Mouse (Mus musculus): ENCODE data around the gene Acvr1.

Acvr1 gene

DNA sequence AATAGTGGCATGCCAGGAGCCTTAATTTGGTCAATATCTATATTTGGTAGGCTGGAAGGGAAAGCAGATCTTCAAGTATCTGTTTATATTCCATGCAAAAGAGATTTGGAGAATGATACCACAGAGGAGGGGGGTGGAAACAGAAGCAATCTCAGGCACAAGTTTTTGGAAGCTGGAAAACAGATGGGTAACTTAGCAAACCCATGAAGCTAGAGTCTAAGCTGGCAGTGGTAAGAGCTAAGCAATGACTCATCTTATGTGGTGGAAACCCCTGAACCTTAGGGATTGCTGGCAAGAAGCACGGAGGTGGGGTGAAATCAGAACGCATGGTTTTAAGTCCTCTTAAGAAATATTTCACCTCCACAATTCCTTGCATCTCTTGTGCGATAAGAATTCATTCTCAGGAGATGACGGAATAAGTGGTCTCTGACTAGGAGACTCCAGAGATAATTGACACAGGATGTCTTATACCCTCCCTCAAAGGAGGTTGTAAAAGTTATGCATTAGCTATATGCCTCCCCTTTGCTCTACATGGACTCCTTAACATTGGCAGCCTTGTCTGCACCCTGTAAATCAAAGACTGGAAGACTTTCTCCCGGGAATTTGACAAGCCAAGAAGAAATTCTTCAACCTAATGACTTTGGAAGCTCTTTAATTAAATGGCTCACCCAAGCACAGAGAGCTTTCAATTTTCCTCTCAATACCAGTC is 157.9 kb downstream of the Acvr1 start:
- 57% methylated on average over 5 of the region's 5 CpGs for WGBS

DNA sequence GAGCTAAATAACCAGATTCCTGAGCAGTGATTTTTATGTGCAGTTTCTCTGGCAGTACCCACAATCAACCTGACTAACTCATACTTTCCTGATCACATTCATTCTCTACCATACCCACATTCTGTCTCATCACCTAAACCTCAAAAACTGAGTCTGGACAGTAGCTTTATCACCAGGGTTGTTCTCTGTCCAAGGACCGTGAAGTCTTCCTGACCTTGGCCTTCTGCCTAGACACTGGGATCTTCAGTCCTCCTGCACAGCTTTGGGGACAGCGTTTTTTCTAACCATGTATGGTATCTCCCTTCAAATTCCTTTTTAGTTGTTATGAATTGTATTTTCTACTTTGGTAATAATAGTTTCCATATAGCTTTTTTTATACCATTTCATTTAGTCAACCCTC is 163.5 kb downstream of the Acvr1 start:
- 89% methylated on average over 2 of the region's 2 CpGs for WGBS

DNA sequence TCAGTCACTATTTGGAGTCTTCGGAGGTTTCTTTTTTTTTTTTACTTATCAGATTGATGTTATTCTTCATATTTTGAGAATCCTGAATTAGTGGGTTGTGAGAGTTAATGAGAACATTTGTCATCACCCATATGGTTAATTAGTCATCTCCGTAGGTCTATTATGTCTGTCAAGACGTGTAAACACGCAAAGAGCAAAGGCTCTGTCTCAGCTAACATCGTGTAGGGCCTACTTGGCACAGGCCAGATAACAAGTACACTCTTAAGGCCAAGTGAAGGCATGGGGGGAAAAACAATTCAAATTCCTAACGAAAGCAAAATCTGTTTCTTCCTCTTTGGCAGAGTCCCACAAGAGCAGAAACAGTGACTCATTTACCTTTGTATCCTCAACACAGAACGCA is 178.4 kb downstream of the Acvr1 start:
- 55% methylated on average over 7 of the region's 7 CpGs for WGBS

DNA sequence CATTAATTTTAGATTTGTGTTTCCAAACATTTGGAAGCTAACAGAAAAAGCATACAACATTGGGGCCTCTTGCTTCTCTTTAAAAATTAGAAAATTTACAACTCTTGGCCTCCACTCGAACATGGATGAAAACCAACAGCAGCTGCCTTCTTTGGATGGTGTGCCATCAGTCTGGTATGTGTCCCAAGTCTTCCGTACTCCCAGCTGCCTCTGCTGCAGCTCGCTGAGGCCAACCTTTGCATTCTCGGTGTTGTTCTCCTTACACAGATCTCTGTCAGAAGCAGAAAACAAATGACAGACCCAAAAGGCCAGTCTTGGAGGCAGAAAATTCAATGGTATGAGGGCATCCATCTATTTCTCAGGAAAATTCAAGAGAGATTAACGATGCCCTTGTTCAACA is 186.9 kb downstream of the Acvr1 start:
- 63% methylated on average over 5 of the region's 5 CpGs for whole genome bisulfite sequencing

DNA sequence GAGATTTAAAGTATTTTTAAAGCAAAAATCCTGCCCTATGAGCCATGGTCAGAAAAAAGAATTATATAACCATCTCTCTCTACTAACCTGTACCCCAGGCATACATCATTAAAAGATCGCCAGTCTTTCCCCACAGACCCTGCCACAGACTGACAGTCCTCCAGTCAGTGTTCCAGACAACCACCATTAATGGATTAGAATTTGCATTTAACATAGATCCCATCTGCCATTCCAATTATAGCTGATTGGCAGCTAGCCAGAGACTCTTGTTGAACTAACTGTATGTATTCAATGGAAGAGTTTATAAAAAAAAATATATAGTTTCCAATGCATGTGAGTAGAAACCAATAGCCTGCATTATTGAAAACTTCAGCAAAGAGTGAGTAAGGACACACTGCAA is 187.5 kb downstream of the Acvr1 start:
- 72% methylated on average over 1 of the region's 1 CpGs for WGBS

DNA sequence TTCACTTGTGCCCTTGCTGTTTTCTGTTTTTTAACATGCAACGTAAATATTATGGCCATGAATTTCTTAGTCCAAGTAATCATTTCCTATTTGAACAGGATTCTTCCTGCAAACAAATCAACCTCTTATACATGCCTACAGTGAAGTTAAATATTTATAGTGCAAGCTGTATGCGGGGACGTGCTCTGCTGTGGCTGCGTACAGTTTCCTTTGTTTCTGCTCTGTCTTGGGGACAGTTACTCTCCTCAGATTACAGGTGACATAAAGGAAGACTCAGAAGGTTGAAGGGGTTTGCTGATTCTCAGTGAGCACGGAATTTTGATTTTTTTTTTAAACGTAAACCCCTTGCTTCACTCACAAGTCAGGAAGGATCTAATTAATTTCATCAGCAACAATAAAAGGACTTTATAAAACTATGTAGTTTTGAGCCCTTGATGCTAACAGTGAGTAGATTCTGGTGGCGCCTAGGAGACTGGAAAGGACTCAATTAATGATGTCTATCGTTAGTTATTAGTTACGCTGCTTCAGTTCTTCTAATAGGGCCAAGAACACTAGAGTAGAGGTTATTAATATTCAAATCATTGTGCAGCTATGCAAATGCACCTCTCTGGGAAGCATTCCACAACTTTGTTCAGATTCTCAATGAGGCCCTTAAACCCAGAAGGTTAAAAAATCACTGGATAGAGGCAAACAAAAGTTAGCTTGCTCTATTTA is 189.4 kb downstream of the Acvr1 start:
- 66% methylated on average over 9 of the region's 9 CpGs for WGBS

DNA sequence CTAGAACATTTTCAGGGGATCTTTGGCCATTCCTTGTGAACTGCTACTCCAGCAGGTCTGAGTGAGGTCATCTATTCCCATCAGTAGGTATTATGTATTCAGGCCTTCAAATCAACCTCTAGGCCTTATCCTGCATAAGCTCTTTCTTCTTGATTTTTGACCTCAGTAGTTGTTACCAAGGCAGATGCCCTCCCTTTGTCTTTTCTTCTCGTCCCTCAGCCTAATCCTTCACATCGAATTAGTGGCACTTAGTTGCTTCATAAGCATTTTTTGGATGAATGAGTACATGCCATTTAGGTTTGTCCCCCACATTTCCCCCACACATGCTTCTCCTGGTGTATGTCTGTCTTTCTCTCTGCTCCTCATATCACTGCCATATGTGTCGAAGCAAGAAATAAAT is 200.8 kb downstream of the Acvr1 start:
- 81% methylated on average over 3 of the region's 3 CpGs for WGBS

DNA sequence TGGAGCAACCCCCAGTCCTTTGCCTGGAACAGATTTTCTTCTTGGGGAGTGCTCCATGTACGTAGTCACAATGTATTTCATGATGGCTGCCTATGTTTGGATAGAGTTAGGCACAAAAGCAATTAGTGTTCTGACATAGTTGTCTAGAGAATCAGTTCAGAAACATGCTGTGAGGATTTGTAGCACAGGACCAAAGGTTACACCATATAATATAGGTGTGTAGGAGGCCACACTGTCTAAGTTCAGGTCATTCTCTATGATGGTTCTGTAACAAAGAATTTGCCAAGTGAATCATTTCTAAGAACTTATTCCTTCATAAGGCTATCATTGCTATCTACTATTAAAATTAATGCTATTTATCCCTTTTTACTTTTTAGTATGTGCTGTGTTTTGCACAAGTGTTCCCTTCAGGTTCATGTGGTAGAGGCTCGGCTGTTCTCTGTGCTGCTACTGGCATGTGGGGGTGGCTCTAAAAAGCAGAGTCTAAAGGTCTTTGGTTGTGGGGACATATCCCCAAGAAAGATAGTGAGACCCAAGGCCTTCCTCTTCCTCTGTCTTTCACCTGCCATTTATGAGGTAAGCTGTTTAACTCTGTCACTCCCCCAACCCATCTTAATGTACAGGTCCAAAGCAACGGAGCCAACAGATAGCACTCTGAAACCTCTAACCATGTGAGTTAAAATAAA is 205.5 kb downstream of the Acvr1 start:
- 89% methylated on average over 3 of the region's 3 CpGs for WGBS

DNA sequence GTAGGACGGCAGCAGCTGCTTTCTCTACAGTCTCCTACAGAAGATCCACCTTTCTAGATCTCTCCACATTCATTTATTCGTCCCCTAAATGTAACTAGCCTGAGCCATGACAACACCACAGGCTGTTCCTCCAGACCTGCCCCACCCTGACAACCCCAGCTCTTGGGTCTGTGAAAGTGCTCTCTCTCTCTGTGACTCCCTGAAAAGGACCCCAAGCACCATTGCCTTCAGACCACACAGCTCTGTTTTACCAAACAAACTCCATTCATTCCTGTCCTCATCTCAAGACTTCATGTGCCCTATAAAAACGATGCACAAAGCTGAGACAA is 208.9 kb downstream of the Acvr1 start:
- WGBS, result 9% methylated on average over 3 of the region's 3 CpGs

DNA sequence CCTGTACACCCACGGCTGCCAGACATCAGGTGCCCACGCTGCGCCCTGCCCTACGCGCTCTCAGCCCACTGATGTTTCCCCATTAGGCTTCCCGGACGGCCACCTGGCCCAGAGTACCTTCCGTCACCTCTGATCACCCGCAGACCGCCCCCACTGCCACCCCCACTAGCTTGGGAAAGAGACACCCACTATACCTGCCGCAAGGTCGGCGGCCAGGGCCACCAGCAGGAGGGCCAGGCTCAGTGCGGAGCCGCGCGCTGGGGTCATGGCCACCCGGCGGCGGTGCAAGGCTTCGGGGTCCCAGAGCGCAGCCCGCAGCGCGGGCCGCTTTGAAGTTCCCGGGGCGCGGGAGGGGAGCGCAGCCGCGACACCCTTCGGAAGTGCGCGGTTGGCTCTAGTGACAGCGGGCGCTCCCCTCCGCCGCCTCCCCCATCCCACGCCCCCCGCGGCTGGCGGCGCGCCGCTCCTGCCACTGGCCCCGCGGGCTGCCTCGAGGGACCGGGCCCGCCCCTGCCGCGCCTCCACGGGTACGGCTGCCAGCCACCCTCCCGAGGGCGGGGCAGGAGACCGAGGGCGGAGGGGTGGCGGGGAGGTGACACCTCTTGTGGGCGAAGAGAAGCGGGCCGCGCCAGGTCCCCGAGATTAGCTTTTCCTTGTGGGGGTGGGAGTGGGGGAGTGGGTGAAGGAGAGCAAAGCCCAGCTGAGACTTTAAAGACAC is 209.4 kb downstream of the Acvr1 start, which contains the start of gene Acvr1c:
Gene Acvr1c, minus strand, starts transcription at position 482 of the 718 bp plus-strand sequence.
- WGBS, result 1% methylated on average over 60 of the region's 65 CpGs

DNA sequence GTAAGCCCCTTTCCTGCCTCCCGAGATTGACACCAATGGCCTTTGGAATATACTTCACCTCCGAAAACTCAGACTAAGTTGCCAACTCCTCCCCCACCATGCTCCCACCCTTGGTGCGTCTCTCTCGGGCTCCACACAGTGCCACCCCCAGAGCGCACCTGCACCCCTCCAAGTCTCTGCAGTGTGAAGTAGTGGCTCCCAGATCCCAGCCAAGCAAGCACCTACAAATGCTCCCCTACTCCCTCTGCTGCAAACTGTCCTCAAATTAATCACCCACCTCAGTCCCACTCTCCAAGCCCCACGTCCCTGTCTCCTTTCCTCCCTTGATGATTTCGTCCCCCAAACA is 209.9 kb downstream of the Acvr1 start:
- WGBS, result under 1% methylated on average over 7 of the region's 7 CpGs

DNA sequence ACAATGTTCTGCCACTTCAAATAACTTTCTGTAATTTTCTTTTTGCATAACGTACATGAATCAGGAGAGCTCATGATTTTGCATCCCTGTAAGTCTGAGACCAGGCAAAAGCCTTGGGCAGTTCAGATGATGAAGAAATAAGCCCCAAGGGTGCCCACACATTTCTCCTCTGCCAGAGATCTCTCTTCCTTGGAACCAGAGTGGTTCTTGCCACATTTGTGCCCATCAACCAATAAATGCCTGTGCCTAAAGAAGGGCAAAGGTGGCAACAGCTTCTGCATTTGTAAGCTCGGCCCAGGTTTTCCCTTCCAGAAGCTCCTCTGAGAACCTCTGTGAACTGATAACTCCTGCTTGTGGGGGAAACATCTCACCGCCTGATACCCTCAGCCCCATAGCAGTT is 212.6 kb downstream of the Acvr1 start:
- WGBS, result 92% methylated on average over 3 of the region's 3 CpGs

DNA sequence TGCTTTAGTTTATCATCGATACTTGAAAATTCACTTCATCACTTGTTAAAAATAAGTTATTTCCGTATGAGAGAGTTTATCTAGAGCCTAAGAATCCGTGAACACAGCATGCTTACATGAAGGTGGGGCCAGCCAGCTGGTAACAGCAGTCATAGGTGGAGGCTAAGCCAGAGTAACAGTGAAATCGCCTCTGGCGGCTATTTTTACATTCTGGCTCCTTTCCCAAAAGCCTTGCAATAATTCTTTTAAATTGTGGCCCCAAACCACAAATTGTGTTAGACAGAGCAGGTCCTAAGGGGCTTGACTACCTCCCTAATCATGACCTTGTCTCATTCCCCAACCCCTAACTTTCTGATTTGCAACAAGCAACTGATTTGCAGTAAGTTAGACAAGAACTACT is 214.1 kb downstream of the Acvr1 start:
- WGBS, result 79% methylated on average over 5 of the region's 5 CpGs

DNA sequence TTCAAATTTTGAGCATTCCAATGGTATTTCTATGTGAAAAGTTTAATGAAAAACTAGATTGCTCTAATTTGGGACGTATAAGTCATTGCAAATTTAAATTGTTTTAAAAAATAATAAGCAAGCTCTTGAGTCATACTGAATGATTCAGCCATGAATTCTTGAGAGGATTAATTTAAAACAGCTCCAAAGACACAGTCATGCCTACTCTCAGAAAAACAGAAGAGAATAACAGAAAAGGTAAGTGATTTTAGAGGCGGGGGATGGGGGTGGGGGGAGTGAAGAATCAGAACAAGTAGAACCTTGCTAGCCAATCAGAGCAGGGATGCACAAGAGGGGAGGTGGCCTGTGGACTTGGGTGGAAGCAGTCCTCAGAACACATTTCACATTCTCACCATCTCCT is 216.3 kb downstream of the Acvr1 start:
- 58% methylated on average over 2 of the region's 2 CpGs for WGBS

All from cerebral cortex, adult 2 months (tissue).